Mouse (Mus musculus) skeletal muscle tissue, adult 2 months (tissue): ENCODE measurements around the gene Cebpzos.

ENCODE experiments used
- DNase-seq: peaks from one replicate; pipeline ENCODE4 v3.0.0-alpha.2; 2012; ENCODE audit warnings: low read depth, low spot score

Gene Cebpzos

GRCm38 (mm10) chr17:78937229-78937853 is 21.0 kb downstream of the Cebpzos start:
- no peak for DNase-seq

- DNase-seq: no peak
Observed at GRCm38 (mm10) chr17:78938927-78939326, 22.6 kb downstream of the Cebpzos start.

GRCm38 (mm10) chr17:78942579-78942978 is 26.3 kb downstream of the Cebpzos start:
- DNase-seq: no peak

- DNase-seq: no peak
Observed at GRCm38 (mm10) chr17:78951225-78951624, 34.9 kb downstream of the Cebpzos start.

- DNase-seq: no peak
Observed at GRCm38 (mm10) chr17:78952070-78952469, 35.8 kb downstream of the Cebpzos start.

GRCm38 (mm10) chr17:78953240-78953639 is 36.9 kb downstream of the Cebpzos start:
- DNase-seq: no peak

GRCm38 (mm10) chr17:78959473-78959872 is 43.2 kb downstream of the Cebpzos start:
- no peak for DNase-seq

GRCm38 (mm10) chr17:78964387-78964786 is 48.1 kb downstream of the Cebpzos start:
- DNase-seq: no peak

- DNase-seq: no peak
Observed at GRCm38 (mm10) chr17:78966092-78966883, 50.0 kb downstream of the Cebpzos start.

- DNase-seq: no peak
Observed at GRCm38 (mm10) chr17:78968500-78968899, 52.2 kb downstream of the Cebpzos start.
